Mouse (Mus musculus): ENCODE results near the gene Kcna7. TPM values are rescaled to one million over a fixed set of nuclear protein-coding genes. Genes with fewer than 3 reads are reported as not detected.
"Not testable (repeated sequence)": the region's sequence is repeated elsewhere in the genome, so short reads cannot be mapped to it uniquely, and the experiment has no call there.

Gene Kcna7
- total RNA-seq, 1 experiment from 2014 or later: not detected

DNA sequence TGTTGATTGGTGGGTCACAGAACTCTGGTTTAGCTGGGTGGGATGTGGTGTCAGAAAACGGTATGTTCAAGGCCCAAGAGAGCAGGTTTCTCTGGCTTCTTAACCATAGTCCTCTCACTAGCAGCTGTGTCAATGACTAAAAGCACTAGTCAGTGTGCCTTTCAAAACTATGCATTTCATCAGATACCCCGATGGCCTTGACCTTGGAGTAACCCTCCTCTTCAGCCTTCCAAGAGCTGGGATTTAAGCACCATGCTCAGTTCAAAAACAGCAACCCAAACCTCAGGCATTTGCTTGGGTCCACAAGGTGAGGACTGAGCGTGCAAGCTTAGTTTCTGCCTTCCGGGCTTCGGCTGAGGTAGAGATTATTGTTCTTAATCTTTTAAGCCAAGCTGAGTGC, 33.1 kb upstream of the Kcna7 start:
- ATAC-seq (replicated peaks in 1 of 2; ENCODE audit: insufficient read depth in 1 of 2, low FRiP score in 2 of 2, low TSS enrichment in 1 of 2, low read depth in 1 of 2, poor library complexity in 2 of 2, severe bottlenecking in 2 of 2): no peak

DNA sequence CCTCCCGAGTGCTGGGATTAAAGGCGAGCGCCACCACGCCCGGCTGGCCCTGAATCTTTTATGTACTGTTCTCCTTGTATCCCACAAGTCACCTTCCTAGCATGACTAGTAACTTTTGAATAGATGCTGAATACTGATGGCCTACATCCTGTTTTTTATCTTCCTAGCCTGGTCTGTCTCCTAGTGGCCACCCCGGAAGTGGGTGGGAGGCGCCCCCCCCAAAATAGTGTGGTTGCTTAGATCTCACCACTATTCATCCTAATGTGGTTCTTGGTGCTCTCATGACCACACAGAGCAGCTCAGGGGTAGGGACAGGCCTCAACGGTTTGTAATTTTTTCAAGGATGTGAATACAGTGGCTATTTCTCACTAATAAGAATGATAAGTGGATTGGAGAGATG, 30.8 kb upstream of the Kcna7 start:
- ATAC-seq (replicated peaks in 1 of 2; ENCODE audit: insufficient read depth in 1 of 2, low FRiP score in 2 of 2, low TSS enrichment in 1 of 2, low read depth in 1 of 2, poor library complexity in 2 of 2, severe bottlenecking in 2 of 2): no peak

DNA sequence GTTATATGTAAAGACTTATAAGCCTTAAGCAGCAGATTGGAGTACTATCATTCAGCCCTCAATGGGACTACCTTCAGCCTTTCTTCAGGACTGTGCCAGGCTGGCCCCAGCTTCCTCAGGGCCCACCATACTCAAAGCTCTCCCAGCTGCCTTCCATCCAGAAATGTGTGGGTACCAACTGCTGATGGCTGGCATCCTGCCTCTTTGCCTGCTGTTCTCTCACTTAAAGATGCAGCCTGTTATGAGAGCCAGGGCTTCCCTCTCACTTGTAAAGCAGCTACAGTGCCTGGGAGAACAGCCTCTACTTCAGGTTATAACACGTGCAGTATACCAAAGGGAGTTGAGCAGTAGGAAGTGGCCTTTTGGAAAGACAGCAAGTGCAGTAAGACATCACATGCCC, 29.4 kb upstream of the Kcna7 start:
- ATAC-seq (replicated peaks in 1 of 2; ENCODE audit: insufficient read depth in 1 of 2, low FRiP score in 2 of 2, low TSS enrichment in 1 of 2, low read depth in 1 of 2, poor library complexity in 2 of 2, severe bottlenecking in 2 of 2): no peak

DNA sequence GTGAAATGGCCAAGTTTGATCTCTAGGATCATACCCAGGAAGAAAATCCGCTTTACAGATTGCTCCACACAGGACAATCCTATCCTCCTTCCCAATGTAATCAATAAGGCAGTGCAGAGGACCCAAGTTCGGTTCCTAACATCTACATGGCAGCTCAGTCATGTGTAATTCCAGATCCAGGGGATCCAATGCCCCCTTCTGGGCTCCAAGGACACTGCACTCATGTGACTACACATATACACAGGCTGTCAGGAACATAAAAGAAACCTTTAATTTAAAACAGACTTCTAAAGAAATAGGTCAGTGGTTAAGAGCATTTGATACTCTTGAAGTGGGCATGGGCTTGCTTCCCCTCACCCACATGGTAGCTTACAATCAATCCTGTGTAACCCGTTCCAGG, 19.4 kb upstream of the Kcna7 start:
- ATAC-seq (replicated peaks in 1 of 2; ENCODE audit: insufficient read depth in 1 of 2, low FRiP score in 2 of 2, low TSS enrichment in 1 of 2, low read depth in 1 of 2, poor library complexity in 2 of 2, severe bottlenecking in 2 of 2): no peak

DNA sequence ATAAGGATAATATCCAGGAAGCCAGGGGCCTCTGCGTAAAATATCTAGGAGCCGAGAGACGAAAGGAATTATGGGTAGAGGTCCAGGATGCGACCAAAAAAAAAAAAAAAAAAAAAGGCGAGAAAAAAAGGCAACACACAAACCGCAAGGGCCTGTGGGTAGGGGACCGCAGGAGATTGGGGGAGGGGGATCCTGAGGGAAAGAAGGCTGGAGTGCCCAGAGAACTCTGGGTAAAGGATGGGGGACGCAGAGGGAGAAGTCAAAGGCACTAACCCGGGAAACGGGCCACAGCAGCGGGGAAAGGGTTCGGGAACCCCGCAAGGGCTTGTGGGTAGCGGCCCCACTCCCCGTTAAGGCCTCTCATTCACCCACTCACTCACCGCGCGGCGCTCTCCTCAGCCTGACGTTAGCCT, 10.3 kb upstream of the Kcna7 start:
- peak; percentile 35 to 53 for ATAC-seq (replicated peaks in 1 of 2; ENCODE audit: insufficient read depth in 1 of 2, low FRiP score in 2 of 2, low TSS enrichment in 1 of 2, low read depth in 1 of 2, poor library complexity in 2 of 2, severe bottlenecking in 2 of 2)

DNA sequence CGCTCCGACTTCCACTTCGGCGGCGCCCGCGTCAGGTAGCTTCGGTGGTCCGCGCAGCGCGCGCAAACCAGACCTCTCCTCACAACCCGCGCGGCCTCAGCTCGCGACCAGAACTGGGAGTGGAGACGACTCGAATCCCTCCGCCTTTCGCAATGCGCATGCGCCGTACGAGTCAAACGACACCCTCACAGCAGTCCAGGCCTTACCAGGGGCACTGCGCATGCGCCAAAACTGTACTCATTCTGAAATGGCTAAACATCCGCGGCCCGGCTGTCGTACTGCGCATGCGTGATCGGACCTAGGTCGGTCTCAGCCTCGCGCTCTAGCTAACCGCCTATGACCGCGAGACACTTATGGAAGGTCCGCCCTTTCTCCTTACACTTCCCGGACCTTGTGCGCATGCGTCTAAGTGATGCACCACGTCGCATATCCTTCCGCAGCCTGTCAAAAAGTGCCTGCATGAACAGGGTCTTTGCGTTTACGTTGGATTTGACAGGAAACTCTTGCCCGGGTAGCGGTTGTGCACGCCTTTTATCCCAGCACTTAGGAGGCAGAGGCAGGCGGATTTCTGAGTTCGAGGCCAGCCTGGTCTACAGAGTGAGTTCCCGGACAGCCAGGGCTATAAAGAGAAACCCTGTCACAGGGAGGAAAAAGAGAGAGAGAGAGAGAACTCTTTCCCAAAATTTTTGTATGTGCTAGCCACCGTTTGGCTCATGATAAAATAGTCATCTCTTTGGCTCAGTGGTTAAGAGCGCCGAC, 9.7 kb upstream of the Kcna7 start, which contains the start of gene Snrnp70:
Gene Snrnp70 (minus strand): TSS at position 165 of the 759 bp plus-strand sequence.
- peak; percentile 98 to 99 for ATAC-seq (replicated peaks in 1 of 2; ENCODE audit: insufficient read depth in 1 of 2, low FRiP score in 2 of 2, low TSS enrichment in 1 of 2, low read depth in 1 of 2, poor library complexity in 2 of 2, severe bottlenecking in 2 of 2)

DNA sequence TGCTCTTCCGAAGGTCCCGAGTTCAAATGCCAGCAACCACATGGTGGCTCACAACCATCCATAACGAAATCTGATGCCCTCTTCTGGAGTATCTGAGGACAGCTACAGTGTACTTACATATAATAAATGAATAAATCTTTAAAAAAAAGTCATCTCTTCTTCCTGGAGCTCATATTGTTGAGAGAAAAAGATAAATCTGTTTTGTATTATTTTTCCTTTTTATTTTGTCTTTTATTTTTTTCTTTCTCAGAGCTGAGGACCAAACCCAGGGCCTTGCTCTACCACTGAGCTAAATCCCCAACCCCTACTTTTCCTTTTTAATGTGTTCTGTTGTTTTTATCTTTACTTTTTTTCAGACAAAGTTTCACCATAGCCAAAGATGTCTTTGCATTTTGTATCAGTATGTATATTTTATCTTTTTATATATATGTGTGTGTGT, 9.1 kb upstream of the Kcna7 start:
- not testable (repeated sequence) for ATAC-seq (replicated peaks in 1 of 2; ENCODE audit: insufficient read depth in 1 of 2, low FRiP score in 2 of 2, low TSS enrichment in 1 of 2, low read depth in 1 of 2, poor library complexity in 2 of 2, severe bottlenecking in 2 of 2)

DNA sequence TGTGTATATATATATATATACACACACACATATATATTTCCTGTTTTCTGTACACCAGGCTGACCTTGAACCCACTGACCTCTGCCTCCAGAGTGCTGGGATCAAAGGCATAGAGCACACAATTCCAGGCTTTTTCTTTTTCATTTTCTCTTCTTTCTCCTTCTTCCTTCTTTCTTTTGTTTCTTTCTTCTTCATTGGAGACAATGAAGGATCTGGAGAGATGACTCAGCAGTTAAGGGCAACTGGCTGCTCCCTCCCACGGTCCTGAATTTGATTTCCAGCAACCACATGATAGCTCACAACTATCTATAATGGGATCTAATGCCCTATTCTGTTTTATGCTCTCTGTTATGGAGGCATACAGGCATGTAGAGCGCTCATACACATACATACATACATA, 8.7 kb upstream of the Kcna7 start:
- no peak for ATAC-seq (replicated peaks in 1 of 2; ENCODE audit: insufficient read depth in 1 of 2, low FRiP score in 2 of 2, low TSS enrichment in 1 of 2, low read depth in 1 of 2, poor library complexity in 2 of 2, severe bottlenecking in 2 of 2)

DNA sequence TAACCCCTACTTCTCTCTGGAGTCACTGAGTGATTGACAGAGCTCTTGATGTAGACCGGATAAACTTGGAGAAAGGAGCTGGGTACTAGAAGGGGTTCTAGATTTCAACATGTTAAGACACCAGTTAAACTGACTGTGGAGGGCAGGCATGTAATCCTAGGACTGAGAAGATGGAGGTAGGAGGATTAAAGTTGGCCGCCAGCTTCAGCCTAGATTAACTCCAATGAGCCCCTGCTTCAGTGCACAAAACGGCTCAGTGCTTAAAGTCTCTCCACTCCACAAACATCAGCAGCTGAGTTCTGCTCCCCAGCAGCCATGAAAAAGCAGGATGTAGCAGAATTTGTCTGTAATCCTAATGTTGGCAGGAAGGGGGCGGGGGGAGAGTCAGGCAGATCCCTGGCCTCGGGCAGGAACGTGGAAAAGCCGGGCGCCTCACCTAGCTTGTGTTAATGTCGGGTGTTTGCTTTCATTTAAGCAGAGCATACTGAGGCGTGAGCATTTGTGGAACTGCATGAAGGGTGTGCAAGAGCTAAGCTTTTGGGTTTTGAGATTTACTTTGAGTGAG, 3.9 kb upstream of the Kcna7 start:
- ATAC-seq (replicated peaks in 1 of 2; ENCODE audit: insufficient read depth in 1 of 2, low FRiP score in 2 of 2, low TSS enrichment in 1 of 2, low read depth in 1 of 2, poor library complexity in 2 of 2, severe bottlenecking in 2 of 2): no peak

DNA sequence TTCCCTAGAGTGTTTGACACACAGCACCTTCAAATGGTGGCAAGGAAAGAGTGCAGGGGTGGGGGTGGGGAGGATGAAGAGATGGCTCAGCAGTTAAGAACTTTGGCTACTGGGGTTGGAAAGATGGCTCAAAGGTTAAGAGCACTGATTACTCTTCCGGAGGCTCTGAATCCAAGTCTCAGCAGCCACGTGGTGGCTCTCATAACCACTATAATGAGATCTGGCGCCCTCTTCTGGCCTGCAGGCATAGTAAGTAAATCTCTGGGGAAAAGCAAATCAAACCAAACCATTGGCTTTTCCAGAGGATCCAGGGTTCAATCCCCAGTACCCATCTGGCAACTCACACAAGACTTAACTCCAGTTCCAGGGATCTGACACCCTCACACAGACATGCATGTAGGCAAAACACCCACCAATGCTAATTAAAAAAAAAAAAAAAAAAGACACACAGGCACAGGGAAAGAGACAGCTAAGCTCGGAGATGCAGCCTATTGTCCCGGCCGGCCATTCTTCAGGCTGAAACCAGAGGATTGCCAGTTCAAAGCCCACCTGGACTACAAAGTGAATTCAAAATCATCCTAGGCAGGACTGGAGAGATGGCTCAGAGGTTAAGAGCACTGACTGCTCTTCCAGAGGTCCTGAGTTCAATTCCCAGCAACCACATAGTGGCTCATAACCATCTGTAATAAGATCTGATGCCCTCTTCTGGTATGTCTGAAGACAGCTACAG, 1.8 kb upstream of the Kcna7 start:
- peak; percentile 64 to 67; a peak in 3 of 4 replicates for ATAC-seq (replicated peaks in 1 of 2; ENCODE audit: insufficient read depth in 1 of 2, low FRiP score in 2 of 2, low TSS enrichment in 1 of 2, low read depth in 1 of 2, poor library complexity in 2 of 2, severe bottlenecking in 2 of 2)

DNA sequence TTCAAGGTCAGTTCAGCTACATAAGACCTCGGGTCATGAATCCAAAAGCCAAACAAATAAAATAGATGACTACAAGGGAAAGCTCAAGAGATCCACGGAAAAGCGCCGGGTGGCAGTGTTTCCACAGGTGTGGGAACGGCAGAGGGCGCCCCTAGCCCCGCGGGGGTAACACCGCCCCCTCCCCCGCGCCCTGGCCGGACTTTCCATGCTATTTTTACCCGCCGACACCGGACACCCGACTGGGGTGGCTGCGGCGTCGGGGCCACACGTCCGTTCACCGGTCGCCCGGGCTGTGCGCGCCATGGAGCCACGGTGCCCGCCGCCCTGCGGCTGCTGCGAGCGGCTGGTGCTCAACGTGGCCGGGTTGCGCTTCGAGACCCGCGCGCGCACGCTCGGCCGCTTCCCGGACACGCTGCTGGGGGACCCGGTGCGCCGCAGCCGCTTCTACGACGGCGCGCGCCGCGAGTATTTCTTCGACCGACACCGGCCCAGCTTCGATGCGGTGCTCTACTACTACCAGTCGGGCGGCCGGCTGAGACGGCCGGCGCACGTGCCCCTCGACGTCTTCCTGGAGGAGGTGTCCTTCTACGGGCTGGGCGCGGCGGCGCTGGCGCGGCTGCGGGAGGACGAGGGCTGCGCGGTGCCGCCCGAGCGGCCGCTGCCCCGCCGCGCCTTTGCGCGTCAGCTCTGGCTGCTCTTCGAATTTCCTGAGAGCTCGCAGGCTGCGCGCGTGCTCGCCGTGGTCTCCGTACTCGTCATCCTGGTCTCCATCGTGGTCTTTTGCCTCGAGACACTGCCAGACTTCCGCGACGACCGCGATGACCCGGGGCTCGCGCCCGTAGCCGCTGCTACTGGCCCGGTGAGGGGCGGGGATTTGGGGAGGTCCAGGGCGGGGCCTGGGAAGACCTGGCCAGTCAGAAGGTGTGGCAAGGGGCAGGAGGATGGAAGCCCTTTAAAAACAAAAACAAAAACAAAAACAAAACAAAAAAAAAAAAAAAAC, 1.0 kb downstream of the Kcna7 start:
- ATAC-seq (replicated peaks in 1 of 2; ENCODE audit: insufficient read depth in 1 of 2, low FRiP score in 2 of 2, low TSS enrichment in 1 of 2, low read depth in 1 of 2, poor library complexity in 2 of 2, severe bottlenecking in 2 of 2): 0 out of 4 replicates have a peak, but pooled peaks of 1 of the 2 experiments have one; percentile 5

DNA sequence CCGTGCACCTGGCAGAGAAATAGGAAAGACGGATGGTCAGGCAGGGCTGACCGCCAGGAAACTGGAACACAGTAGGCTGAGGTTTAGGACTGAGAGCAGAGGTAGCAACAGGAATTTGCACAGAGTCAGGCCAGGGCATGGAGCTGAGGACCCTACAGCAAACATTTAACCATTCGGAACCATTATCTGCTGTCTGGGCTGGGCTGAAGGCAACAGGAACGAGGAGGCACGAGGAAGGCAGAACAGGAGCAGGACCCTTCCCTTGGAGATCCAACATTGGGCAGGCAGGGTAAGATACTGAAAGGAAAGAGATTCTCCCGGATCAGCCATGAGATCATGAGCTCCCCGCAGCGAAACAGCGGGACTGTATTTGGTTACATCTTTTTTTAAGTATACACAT, 2.4 kb downstream of the Kcna7 start:
- no peak for ATAC-seq (replicated peaks in 1 of 2; ENCODE audit: insufficient read depth in 1 of 2, low FRiP score in 2 of 2, low TSS enrichment in 1 of 2, low read depth in 1 of 2, poor library complexity in 2 of 2, severe bottlenecking in 2 of 2)

DNA sequence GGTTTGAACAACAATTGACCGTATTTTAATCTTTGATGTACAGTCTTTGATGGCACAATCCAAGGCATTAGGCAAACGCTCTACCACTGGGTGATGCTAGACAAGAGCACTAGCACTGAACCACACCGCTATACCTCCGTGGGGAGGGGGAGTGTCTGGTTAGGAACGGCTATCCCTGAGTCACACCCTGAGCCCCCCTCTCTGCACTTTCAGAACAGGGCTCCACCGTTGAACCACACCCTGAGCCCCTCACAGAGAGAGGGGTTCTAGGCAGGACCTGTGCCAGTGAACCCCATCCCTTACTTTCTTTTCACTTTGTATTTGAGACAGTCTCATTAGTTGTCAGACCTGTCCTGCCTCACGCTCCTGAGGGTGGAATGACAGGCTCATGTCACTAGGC, 2.9 kb downstream of the Kcna7 start:
- no peak for ATAC-seq (replicated peaks in 1 of 2; ENCODE audit: insufficient read depth in 1 of 2, low FRiP score in 2 of 2, low TSS enrichment in 1 of 2, low read depth in 1 of 2, poor library complexity in 2 of 2, severe bottlenecking in 2 of 2)

DNA sequence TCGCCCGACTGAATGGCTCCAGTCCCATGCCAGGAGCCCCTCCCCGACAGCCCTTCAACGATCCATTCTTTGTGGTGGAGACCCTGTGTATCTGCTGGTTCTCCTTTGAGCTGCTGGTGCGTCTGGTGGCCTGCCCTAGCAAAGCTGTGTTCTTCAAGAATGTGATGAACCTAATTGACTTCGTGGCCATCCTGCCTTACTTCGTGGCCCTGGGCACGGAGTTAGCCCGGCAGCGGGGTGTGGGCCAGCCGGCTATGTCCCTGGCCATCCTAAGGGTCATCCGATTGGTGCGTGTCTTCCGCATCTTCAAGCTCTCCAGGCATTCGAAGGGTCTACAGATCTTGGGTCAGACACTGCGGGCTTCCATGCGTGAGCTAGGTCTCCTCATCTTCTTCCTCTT, 3.5 kb downstream of the Kcna7 start:
- no peak for ATAC-seq (replicated peaks in 1 of 2; ENCODE audit: insufficient read depth in 1 of 2, low FRiP score in 2 of 2, low TSS enrichment in 1 of 2, low read depth in 1 of 2, poor library complexity in 2 of 2, severe bottlenecking in 2 of 2)

DNA sequence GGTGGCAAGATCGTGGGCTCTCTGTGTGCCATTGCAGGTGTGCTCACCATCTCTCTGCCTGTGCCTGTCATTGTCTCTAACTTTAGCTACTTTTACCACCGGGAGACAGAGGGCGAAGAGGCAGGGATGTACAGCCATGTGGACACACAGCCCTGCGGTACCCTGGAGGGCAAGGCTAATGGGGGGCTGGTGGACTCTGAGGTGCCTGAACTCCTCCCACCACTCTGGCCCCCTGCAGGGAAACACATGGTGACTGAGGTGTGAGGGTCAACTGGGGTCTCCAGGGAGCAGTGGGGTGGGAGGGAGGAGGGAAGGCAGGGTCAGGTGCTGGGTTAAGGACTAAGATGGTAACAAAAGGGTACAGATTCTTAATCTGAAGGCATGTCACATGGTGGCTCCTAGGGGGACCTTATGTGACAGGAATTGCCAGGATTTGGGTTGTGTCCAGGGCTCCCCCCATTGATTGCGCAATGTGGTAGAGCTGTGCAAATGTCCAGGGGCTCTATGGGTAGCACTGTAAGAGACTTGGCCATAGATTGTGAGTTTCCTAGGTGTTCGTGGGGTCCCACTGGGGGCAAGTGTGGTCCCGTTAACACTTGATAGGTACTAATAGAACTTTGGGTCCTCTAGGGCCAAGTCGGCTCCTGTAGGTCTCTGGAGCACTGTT, 4.2 kb downstream of the Kcna7 start:
- no peak for ATAC-seq (replicated peaks in 1 of 2; ENCODE audit: insufficient read depth in 1 of 2, low FRiP score in 2 of 2, low TSS enrichment in 1 of 2, low read depth in 1 of 2, poor library complexity in 2 of 2, severe bottlenecking in 2 of 2)

DNA sequence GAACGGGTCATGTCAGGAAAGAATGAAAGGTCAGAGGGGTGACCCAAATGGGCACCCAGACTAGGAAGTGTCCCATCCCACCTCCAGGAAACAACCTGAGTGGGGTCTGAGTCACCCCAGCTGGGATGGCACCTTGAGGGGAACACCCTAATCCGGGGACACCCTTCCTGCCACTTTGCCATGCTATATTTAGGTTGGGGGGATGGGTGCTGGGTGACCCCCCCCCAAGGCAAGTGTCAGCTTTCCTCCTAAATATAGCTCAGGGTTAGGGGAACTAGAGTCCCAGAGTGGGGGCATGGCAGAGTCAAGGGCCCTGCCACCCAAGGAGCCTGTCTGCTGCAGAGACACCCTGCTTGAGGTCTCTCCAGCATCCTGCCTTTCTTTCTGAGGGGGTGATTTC, 7.0 kb downstream of the Kcna7 start:
- no peak for ATAC-seq (replicated peaks in 1 of 2; ENCODE audit: insufficient read depth in 1 of 2, low FRiP score in 2 of 2, low TSS enrichment in 1 of 2, low read depth in 1 of 2, poor library complexity in 2 of 2, severe bottlenecking in 2 of 2)

All from hematopoietic stem cell, adult 5-6 weeks (primary cell).